Mouse (Mus musculus): ENCODE results near the gene Zfp184. TPM values are rescaled to one million over a fixed set of nuclear protein-coding genes. Genes with fewer than 3 reads are reported as not detected.
A peak's percentile ranks its signal among the peaks of the same experiment; 100 is the strongest.

The Zfp184 gene
- polyA plus RNA-seq, 1 experiment: 0.44 TPM

DNA sequence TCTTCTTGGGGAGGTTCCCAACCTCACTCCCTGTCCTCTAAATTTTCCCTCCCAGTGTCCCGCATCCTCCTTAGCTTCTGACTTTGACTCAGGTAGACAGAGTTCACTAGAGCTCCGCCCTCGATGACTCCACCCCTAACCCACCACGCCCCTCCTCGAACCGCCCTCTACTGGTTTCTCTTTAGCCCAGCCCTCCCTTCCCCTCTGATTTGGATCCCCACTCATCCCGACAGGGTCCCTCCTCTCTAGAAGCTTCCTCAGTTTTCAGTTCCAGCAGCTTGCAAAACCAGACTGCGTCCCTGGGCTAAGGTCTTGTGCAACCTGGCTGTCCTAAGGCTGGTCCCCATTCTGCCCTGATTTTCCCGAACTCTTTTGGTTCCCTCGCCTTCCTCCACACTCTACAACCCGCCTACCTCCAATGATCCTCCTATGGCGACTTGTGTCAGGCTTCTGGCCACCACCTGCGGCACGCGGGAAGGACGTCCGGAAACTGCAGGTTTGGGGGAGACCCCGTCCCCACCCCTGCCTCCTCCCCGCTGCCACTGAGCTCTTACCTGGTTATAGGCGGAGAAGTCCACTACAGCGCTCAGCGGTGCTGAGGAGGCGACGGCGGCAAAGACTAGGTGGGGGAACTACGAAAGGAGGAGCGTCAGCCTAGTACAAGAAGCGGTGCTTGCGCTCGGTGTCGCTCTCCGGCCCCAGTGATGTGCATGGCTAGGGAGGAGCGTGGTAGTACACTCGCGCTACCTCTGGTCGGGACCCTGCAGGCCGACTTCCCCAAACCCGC, 61.6 kb downstream of the Zfp184 start:
- Histone ChIP-seq H3K27me3 (replicated peaks; ENCODE audit: control insufficient read depth, insufficient read depth, low read length) (peaks cover 12% of the 10 kb centered on the region), H3K36me3 (ENCODE audit: control insufficient read depth, insufficient read depth, low read length) (no peaks in the 10 kb centered on the region), H3K4me3 (ENCODE audit: insufficient read depth, low read depth, low read length) (peak overlapping the region; percentile 40), H3K27ac (ENCODE audit: insufficient read depth, low read depth, low read length) (no peak overlapping the region), H3K4me1 (ENCODE audit: control insufficient read depth, insufficient read depth, low read length) (0 out of 2 replicates have a peak, but pooled peaks cover 3% of the 10 kb centered on the region)
- DNase-seq: peak; percentile 51
- WGBS: 1% methylated on average over 38 of the region's 38 CpGs
- TF ChIP-seq POLR2A (IDR thresholded peaks at IDR 0.05; ENCODE audit: low read depth, low read length): no peak
- no peak for TF ChIP-seq CTCF (conservative IDR thresholded peaks at IDR 0.05; ENCODE audit: insufficient read depth, insufficient read length, low read depth, low read length)

DNA sequence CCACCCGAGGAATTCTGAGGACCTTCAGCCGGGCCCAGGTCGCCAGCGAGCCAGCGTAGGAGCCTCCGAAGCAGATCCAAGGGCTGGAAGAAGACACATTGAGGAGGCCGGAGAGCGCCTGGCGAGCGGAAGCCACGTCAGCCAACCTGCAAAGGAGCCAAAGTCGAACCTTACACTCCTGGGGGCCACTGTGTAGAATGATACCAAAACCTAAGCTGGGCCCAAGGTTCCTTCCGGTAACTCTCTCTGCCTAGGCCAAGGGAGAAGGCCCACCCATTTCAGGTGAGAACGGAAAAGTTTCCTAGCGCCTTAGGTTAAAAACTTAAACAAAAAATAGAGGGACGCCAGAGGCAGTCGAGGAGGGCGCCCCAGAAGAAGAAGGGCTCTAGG, 62.2 kb downstream of the Zfp184 start:
- 12% methylated on average over 18 of the region's 18 CpGs for WGBS
- H3K4me1 ChIP-seq (ENCODE audit: control insufficient read depth, insufficient read depth, low read length): 0 out of 2 replicates have a peak, but pooled peaks cover 3% of the 10 kb centered on the region
- H3K4me3 ChIP-seq (ENCODE audit: insufficient read depth, low read depth, low read length): no peak overlapping the region
- no peak for DNase-seq
- H3K27ac ChIP-seq (ENCODE audit: insufficient read depth, low read depth, low read length): no peak overlapping the region
- H3K36me3 ChIP-seq (ENCODE audit: control insufficient read depth, insufficient read depth, low read length): no peaks in the 10 kb centered on the region
- peaks cover 12% of the 10 kb centered on the region for H3K27me3 ChIP-seq (replicated peaks; ENCODE audit: control insufficient read depth, insufficient read depth, low read length)
- TF ChIP-seq POLR2A (IDR thresholded peaks at IDR 0.05; ENCODE audit: low read depth, low read length) (no peak), CTCF (conservative IDR thresholded peaks at IDR 0.05; ENCODE audit: insufficient read depth, insufficient read length, low read depth, low read length) (no peak)

DNA sequence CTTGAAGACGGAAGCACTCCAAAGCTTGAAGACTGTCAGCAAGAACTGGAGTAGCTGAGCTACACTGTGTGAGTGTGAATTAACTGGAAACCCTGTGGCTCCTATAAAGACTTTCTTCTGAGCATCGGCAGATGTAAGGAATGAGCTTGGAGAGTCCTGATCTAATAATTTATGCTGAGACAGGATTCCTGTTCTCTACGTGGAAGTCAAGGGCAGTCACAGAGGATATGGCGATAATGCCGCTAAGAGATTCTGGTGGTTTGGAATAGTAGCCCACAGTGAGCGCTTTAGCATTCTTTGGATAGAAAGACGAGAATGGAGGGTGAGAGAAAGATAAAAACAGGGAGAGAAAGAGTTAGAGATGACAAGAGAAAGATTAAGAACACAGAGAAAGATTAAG, 63.0 kb downstream of the Zfp184 start:
- no peak overlapping the region for H3K4me3 ChIP-seq (ENCODE audit: insufficient read depth, low read depth, low read length)
- no peak for DNase-seq
- 50% methylated on average over 7 of the region's 7 CpGs for WGBS

DNA sequence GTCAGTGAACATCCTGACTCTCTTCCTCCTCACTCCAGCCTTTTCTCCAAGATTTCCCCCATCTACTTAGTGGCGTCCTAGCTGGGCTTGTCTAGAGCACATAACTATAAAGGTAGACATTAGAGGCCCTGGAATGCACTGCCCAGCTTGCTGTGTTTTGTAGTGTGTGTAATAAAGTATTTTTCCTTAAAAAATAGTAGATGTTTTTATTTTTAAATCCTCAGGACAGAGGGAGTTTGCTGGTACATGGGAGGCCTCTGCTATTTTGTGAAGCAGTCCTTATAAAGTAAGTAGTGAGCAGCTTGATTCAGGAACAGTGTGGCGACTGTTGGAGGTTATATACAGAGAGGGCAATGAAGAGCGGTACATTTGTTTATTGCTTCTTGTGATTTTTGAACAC, 63.8 kb downstream of the Zfp184 start:
- no peak for DNase-seq
- Histone ChIP-seq H3K27ac (ENCODE audit: insufficient read depth, low read depth, low read length) (no peak overlapping the region), H3K27me3 (replicated peaks; ENCODE audit: control insufficient read depth, insufficient read depth, low read length) (peaks cover 16% of the 10 kb centered on the region), H3K4me1 (ENCODE audit: control insufficient read depth, insufficient read depth, low read length) (0 out of 2 replicates have a peak, but pooled peaks cover 3% of the 10 kb centered on the region), H3K4me3 (ENCODE audit: insufficient read depth, low read depth, low read length) (no peak overlapping the region), H3K36me3 (ENCODE audit: control insufficient read depth, insufficient read depth, low read length) (no peaks in the 10 kb centered on the region)
- WGBS: 84% methylated on average over 3 of the region's 3 CpGs
- no peak for TF ChIP-seq POLR2A (IDR thresholded peaks at IDR 0.05; ENCODE audit: low read depth, low read length)
- no peak for TF ChIP-seq CTCF (conservative IDR thresholded peaks at IDR 0.05; ENCODE audit: insufficient read depth, insufficient read length, low read depth, low read length)

More for the DNA sequence above, 63.0 kb downstream of the Zfp184 start:
- H3K27ac ChIP-seq (ENCODE audit: insufficient read depth, low read depth, low read length): no peak overlapping the region
- H3K27me3 ChIP-seq (replicated peaks; ENCODE audit: control insufficient read depth, insufficient read depth, low read length): peaks cover 13% of the 10 kb centered on the region
- no peaks in the 10 kb centered on the region for H3K36me3 ChIP-seq (ENCODE audit: control insufficient read depth, insufficient read depth, low read length)
- 0 out of 2 replicates have a peak, but pooled peaks cover 3% of the 10 kb centered on the region for H3K4me1 ChIP-seq (ENCODE audit: control insufficient read depth, insufficient read depth, low read length)
- TF ChIP-seq POLR2A (IDR thresholded peaks at IDR 0.05; ENCODE audit: low read depth, low read length) (no peak), CTCF (conservative IDR thresholded peaks at IDR 0.05; ENCODE audit: insufficient read depth, insufficient read length, low read depth, low read length) (no peak)

DNA sequence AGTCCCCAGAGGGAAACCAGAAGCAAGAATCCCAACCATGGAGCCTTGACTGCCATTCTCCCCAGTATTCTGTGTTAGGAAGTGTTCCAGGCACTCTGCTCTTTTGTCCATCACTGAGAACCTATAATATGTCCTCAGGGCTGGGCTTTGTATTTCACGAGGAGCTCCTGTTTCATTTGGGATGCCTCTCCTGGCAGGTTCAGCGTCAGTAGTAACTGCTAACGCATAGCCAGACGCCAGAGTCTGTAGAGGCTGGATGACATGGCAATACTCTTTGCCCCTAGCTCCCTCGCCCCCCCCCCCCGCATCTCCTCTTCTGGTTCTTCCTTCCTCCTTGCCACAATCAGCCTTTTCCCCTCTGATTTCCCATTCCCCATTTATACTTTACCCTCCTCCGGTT, 64.7 kb downstream of the Zfp184 start, which contains the start of gene Prss16:
Gene Prss16 (minus strand): TSS at position 101 of the 400 bp plus-strand sequence.
- Histone ChIP-seq H3K4me1 (ENCODE audit: control insufficient read depth, insufficient read depth, low read length) (0 out of 2 replicates have a peak, but pooled peaks cover 3% of the 10 kb centered on the region), H3K27ac (ENCODE audit: insufficient read depth, low read depth, low read length) (no peak within 1 kb of the TSS), H3K36me3 (ENCODE audit: control insufficient read depth, insufficient read depth, low read length) (no peaks in the 10 kb centered on the region), H3K4me3 (ENCODE audit: insufficient read depth, low read depth, low read length) (no peak within 1 kb of the TSS), H3K27me3 (replicated peaks; ENCODE audit: control insufficient read depth, insufficient read depth, low read length) (peaks cover 22% of the 10 kb centered on the region)
- TF ChIP-seq POLR2A (IDR thresholded peaks at IDR 0.05; ENCODE audit: low read depth, low read length): no peak
- no peak for TF ChIP-seq CTCF (conservative IDR thresholded peaks at IDR 0.05; ENCODE audit: insufficient read depth, insufficient read length, low read depth, low read length)
- 41% methylated on average over 7 of the region's 7 CpGs for WGBS
- DNase-seq: no peak

Other genes with a start within 250 kb of the Zfp184 start
- gene Olfr1359, start 247.0 kb upstream of the Zfp184 start, polyA plus RNA-seq (2012; rRNA removed): not detected in 2 replicates
- gene Hist1h2bl, start 229.0 kb upstream of the Zfp184 start, polyA plus RNA-seq (2012; rRNA removed): 1.0 TPM in 1 of 2 replicates, not detected in the other
- 0.49 and 1.2 TPM in 2 replicates for gene Hist1h2ai, start 228.7 kb upstream of the Zfp184 start, polyA plus RNA-seq (2012; rRNA removed)
- gene Hist1h3h, start 227.4 kb upstream of the Zfp184 start, polyA plus RNA-seq (2012; rRNA removed): 1.1 and 2.2 TPM in 2 replicates
- 0.24 and 0.38 TPM in 2 replicates for gene Hist1h2bm, start 223.1 kb upstream of the Zfp184 start, polyA plus RNA-seq (2012; rRNA removed)
- gene Hist1h4j, start 210.0 kb upstream of the Zfp184 start, polyA plus RNA-seq (2012; rRNA removed): 0.75 and 1.1 TPM in 2 replicates
- gene Hist1h4k, start 194.6 kb upstream of the Zfp184 start, polyA plus RNA-seq (2012; rRNA removed): 2.6 and 6.8 TPM in 2 replicates
- 0.72 and 0.77 TPM in 2 replicates for gene Hist1h2ak, start 191.3 kb upstream of the Zfp184 start, polyA plus RNA-seq (2012; rRNA removed)
- gene Hist1h2bn, start 191.0 kb upstream of the Zfp184 start, polyA plus RNA-seq (2012; rRNA removed): not detected in 2 replicates
- gene Hist1h1b, start 164.5 kb upstream of the Zfp184 start, polyA plus RNA-seq (2012; rRNA removed): 0.14 TPM in 1 of 2 replicates, not detected in the other
- gene Hist1h3i, start 161.7 kb upstream of the Zfp184 start, polyA plus RNA-seq (2012; rRNA removed): 1.1 and 3.3 TPM in 2 replicates
- 0.33 TPM in 1 of 2 replicates, not detected in the other for gene Hist1h2an, start 157.9 kb upstream of the Zfp184 start, polyA plus RNA-seq (2012; rRNA removed)
- 0.43 TPM in 1 of 2 replicates, not detected in the other for gene Hist1h2bp, start 157.6 kb upstream of the Zfp184 start, polyA plus RNA-seq (2012; rRNA removed)
- gene Hist1h2bq, start 134.9 kb upstream of the Zfp184 start, polyA plus RNA-seq (2012; rRNA removed): 1.4 and 2.7 TPM in 2 replicates
- not detected in 2 replicates for gene Hist1h2ao, start 134.6 kb upstream of the Zfp184 start, polyA plus RNA-seq (2012; rRNA removed)
- not detected in 2 replicates for gene Hist1h4m, start 133.3 kb upstream of the Zfp184 start, polyA plus RNA-seq (2012; rRNA removed)
- 3.6 and 5.2 TPM in 2 replicates for gene Hist1h4n, start 112.9 kb upstream of the Zfp184 start, polyA plus RNA-seq (2012; rRNA removed)
- gene Hist1h2ap, start 111.6 kb upstream of the Zfp184 start, polyA plus RNA-seq (2012; rRNA removed): 7.6 and 8.6 TPM in 2 replicates
- gene Hist1h2br, start 111.4 kb upstream of the Zfp184 start, polyA plus RNA-seq (2012; rRNA removed): 1.3 and 2.1 TPM in 2 replicates
- 0.04 and 0.06 TPM in 2 replicates for gene Pom121l2, start 36.1 kb downstream of the Zfp184 start, polyA plus RNA-seq (2012; rRNA removed)
- gene Prss16, start 64.6 kb downstream of the Zfp184 start, polyA plus RNA-seq (2012; rRNA removed): 0.22 TPM in 1 of 2 replicates, not detected in the other
- gene Hist1h2ah, start 90.5 kb downstream of the Zfp184 start, polyA plus RNA-seq (2012; rRNA removed): 0.95 and 3.4 TPM in 2 replicates
- 4.2 and 6.0 TPM in 2 replicates for gene Hist1h2bk, start 90.8 kb downstream of the Zfp184 start, polyA plus RNA-seq (2012; rRNA removed)
- gene Hist1h4i, start 96.3 kb downstream of the Zfp184 start, polyA plus RNA-seq (2012; rRNA removed): 10.5 and 12.5 TPM in 2 replicates
- gene Hist1h2ag, start 97.8 kb downstream of the Zfp184 start, polyA plus RNA-seq (2012; rRNA removed): 0.76 TPM in 1 of 2 replicates, not detected in the other
- gene Hist1h2bj, start 98.1 kb downstream of the Zfp184 start, polyA plus RNA-seq (2012; rRNA removed): 0.92 and 1.0 TPM in 2 replicates
- not detected in 2 replicates for gene Vmn1r188, start 139.3 kb downstream of the Zfp184 start, polyA plus RNA-seq (2012; rRNA removed)
- not detected in 2 replicates for gene Vmn1r189, start 160.7 kb downstream of the Zfp184 start, polyA plus RNA-seq (2012; rRNA removed)
- not detected in 2 replicates for gene Vmn1r191, start 238.9 kb downstream of the Zfp184 start, polyA plus RNA-seq (2012; rRNA removed)
- not detected in 2 replicates for gene Vmn1r192, start 246.0 kb downstream of the Zfp184 start, polyA plus RNA-seq (2012; rRNA removed)